Mouse (Mus musculus) heart, embryonic 15.5 days (tissue): Measurements from ENCODE around the gene Tpm1. TPM values are rescaled to one million over a fixed set of nuclear protein-coding genes. Genes with fewer than 3 reads are reported as not detected.

Experiments used
- ATAC-seq: fragments of 200-750 bp; cut with Nextera tagmentation; replicated peaks from 2 replicates; pipeline ENCODE4 v1.8.0; 2017; ENCODE audit warnings: low read depth, moderate TSS enrichment; ENCODE audit not compliant: insufficient number of reproducible peaks, insufficient read depth, low FRiP score
- H3K27ac ChIP-seq: fragments of 300-500 bp; sonication (generic); 2 replicates; pipeline ENCODE4 v1.5.1; 2015; ENCODE audit warnings: mild to moderate bottlenecking, inconsistent platforms
- H3K27me3 ChIP-seq: fragments of 300-500 bp; sonication (generic); 2 replicates; pipeline ENCODE4 v1.6.1; 2015; ENCODE audit warnings: inconsistent platforms
- H3K36me3 ChIP-seq: fragments of 300-500 bp; sonication (generic); 2 replicates; pipeline ENCODE4 v1.6.1; 2015; ENCODE audit warnings: mild to moderate bottlenecking, inconsistent platforms
- H3K4me1 ChIP-seq: fragments of 300-500 bp; sonication (generic); replicated peaks from 2 replicates; pipeline ENCODE4 v1.6.1; 2015; ENCODE audit warnings: inconsistent platforms
- H3K4me2 ChIP-seq: fragments of 300-500 bp; sonication (generic); 2 replicates; pipeline ENCODE4 v1.6.1; 2015; ENCODE audit warnings: inconsistent platforms, mild to moderate bottlenecking, moderate library complexity
- H3K4me3 ChIP-seq: fragments of 300-500 bp; sonication (generic); 2 replicates; pipeline ENCODE4 v1.5.1; 2015; ENCODE audit warnings: mild to moderate bottlenecking, inconsistent platforms
- H3K9ac ChIP-seq: fragments of 300-500 bp; sonication (generic); 2 replicates; pipeline ENCODE4 v1.6.1; 2015; ENCODE audit warnings: mild to moderate bottlenecking, inconsistent platforms
- H3K9me3 ChIP-seq: fragments of 300-500 bp; sonication (generic); replicated peaks from 2 replicates; pipeline ENCODE4 v1.6.1; 2016; ENCODE audit warnings: inconsistent platforms
- WGBS: fragments of 180-500 bp; shearing (Covaris S2); methylation state at CpG from one replicate; pipeline ENCODE4 v1.1.7; 2015; ENCODE audit warnings: mixed read lengths; 5-methylcytosine and 5-hydroxymethylcytosine counted together
- polyA plus RNA-seq: library from polyadenylated mRNA; unstranded; fragments of >200 nt; fragmentation: Nextera tagmentation; extraction: Ambion mirVana; gene quantifications from 2 replicates; pipeline ENCODE4 v1.2.1, GENCODE M21; 2015

The Tpm1 gene
- polyA plus RNA-seq, 1 experiment from 2014 or later = 5,392 TPM

GRCm38 (mm10) chr9:66980458-66980857 is 68.7 kb downstream of the Tpm1 start:
- Histone ChIP-seq H3K9ac (no peak overlapping the region), H3K27me3 (no peaks in the 10 kb centered on the region), H3K27ac (no peak overlapping the region), H3K4me1 (0 out of 2 replicates have a peak, but pooled peaks cover 6% of the 10 kb centered on the region), H3K36me3 (no peaks in the 10 kb centered on the region), H3K4me2 (no peak overlapping the region), H3K9me3 (no peaks in the 10 kb centered on the region), H3K4me3 (no peak overlapping the region)
- WGBS = 6% methylated on average over 5 of the region's 5 CpGs
- no peak for ATAC-seq

- H3K27me3 ChIP-seq = no peaks in the 10 kb centered on the region
- no peak overlapping the region for H3K9ac ChIP-seq
- no peaks in the 10 kb centered on the region for H3K36me3 ChIP-seq
- H3K27ac ChIP-seq = no peak overlapping the region
- H3K4me3 ChIP-seq = no peak overlapping the region
- H3K9me3 ChIP-seq = no peaks in the 10 kb centered on the region
- no peak for ATAC-seq
- 88% methylated on average over 1 of the region's 1 CpGs for WGBS
- peaks cover 10% of the 10 kb centered on the region; the same call in 1 of the 2 replicates for H3K4me1 ChIP-seq
- no peak overlapping the region for H3K4me2 ChIP-seq
Measured at GRCm38 (mm10) chr9:66978468-66978867, 70.7 kb downstream of the Tpm1 start.

- WGBS = 86% methylated on average over 1 of the region's 1 CpGs
- no peak overlapping the region for H3K4me3 ChIP-seq
Measured at GRCm38 (mm10) chr9:66977982-66978381, 71.2 kb downstream of the Tpm1 start.

GRCm38 (mm10) chr9:66977121-66977520 is 72.1 kb downstream of the Tpm1 start:
- ATAC-seq = no peak
- Histone ChIP-seq H3K4me3 (no peak overlapping the region), H3K4me1 (peaks cover 10% of the 10 kb centered on the region; the same call in 1 of the 2 replicates), H3K4me2 (no peak overlapping the region), H3K27me3 (no peaks in the 10 kb centered on the region), H3K36me3 (no peaks in the 10 kb centered on the region), H3K27ac (no peak overlapping the region), H3K9ac (no peak overlapping the region), H3K9me3 (no peaks in the 10 kb centered on the region)
- 56% methylated on average over 5 of the region's 5 CpGs for WGBS

More at GRCm38 (mm10) chr9:66977982-66978381, 71.2 kb downstream of the Tpm1 start:
- Histone ChIP-seq H3K4me1 (peaks cover 10% of the 10 kb centered on the region; the same call in 1 of the 2 replicates), H3K9ac (no peak overlapping the region), H3K4me2 (no peak overlapping the region), H3K36me3 (no peaks in the 10 kb centered on the region), H3K27ac (no peak overlapping the region), H3K27me3 (no peaks in the 10 kb centered on the region), H3K9me3 (no peaks in the 10 kb centered on the region)
- no peak for ATAC-seq

- Histone ChIP-seq H3K27me3 (no peaks in the 10 kb centered on the region), H3K36me3 (peaks cover 3% of the 10 kb centered on the region; the same call in 1 of the 2 replicates), H3K4me2 (peak within 1 kb of the TSS; percentile 90), H3K4me1 (peaks cover 10% of the 10 kb centered on the region; the same call in 1 of the 2 replicates), H3K9ac (peak within 1 kb of the TSS; percentile 80), H3K27ac (peak within 1 kb of the TSS; percentile 90), H3K9me3 (no peaks in the 10 kb centered on the region), H3K4me3 (peak within 1 kb of the TSS; percentile 87)
- peak; percentile 98 for ATAC-seq
- WGBS = under 1% methylated on average over 32 of the region's 32 CpGs
Measured at GRCm38 (mm10) chr9:66975239-66975645, 74.0 kb downstream of the Tpm1 start, which contains the start of gene Lactb. Lactb (minus strand) TSS chr9:66975484.

GRCm38 (mm10) chr9:66974721-66975225 is 74.4 kb downstream of the Tpm1 start:
- ATAC-seq = peak; percentile 90
- peak overlapping the region; percentile 80 for H3K9ac ChIP-seq
- peak overlapping the region; percentile 90 for H3K27ac ChIP-seq
- under 1% methylated on average over 41 of the region's 41 CpGs for WGBS
- H3K9me3 ChIP-seq = no peaks in the 10 kb centered on the region
- peak overlapping the region; percentile 90 for H3K4me2 ChIP-seq
- H3K36me3 ChIP-seq = peaks cover 5% of the 10 kb centered on the region
- H3K4me3 ChIP-seq = peak overlapping the region; percentile 87
- H3K27me3 ChIP-seq = no peaks in the 10 kb centered on the region
- peaks cover 10% of the 10 kb centered on the region; the same call in 1 of the 2 replicates for H3K4me1 ChIP-seq

Other genes with a start within 250 kb of the Tpm1 start
- 1.7 and 2.7 TPM in 2 replicates for gene Aph1c, start 214.7 kb downstream of the Tpm1 start, polyA plus RNA-seq
- gene Rab8b, start 129.7 kb downstream of the Tpm1 start, polyA plus RNA-seq = 14.3 and 18.5 TPM in 2 replicates
- gene Rps27l, start 103.3 kb downstream of the Tpm1 start, polyA plus RNA-seq = 404 and 516 TPM in 2 replicates
- 5.6 and 6.0 TPM in 2 replicates for gene Lactb, start 73.9 kb downstream of the Tpm1 start, polyA plus RNA-seq